Mouse (Mus musculus) testis, postnatal 10 days (tissue): ENCODE measurements around the gene Prokr1.

Source experiments
- DNase-seq: peaks from one replicate; pipeline ENCODE4 v3.0.0; 2021; ENCODE audit warnings: low spot score

The Prokr1 gene

DNA sequence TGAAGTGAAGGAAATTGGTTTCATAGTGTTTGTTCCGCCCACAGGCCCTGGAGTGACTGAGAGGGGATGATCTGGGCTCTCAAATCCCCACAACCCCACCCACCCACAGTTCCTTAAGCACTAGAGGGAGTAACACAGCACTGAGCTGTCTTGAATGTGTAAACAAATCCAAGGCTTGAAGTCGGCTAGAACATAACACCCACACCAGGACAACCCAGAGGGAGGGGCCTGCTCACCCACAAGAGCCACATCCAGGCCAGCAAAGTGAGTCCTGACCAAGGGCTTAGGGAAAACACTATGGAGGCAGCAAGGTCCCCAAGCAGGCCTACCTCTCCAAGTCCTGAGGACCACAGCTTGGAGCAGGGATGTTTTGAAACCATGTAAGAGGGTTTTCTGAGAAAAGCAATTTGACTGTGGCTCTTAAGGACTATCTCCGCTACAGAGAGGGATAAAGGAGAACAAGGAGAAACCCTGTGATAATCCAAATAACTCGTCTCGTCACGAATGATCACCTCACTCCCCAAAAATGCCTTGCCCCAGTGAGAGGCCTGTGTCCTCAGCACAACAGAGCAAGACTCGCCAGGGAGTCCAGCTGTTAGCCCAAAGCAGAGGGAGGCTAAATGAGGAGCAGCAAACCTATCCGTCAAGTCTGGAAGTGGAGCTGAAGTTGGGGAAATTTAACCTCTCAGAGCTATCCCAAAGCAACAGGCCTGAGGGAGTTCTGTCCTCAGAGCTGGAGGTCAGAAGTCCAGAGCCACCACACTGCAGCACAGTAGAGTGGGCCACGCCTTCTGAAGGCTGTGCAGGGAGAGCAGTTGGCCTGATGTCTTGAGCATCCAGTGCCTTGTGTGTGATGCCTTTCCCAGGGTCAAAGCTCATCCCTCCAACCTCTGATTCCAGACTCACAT is 22.6 kb downstream of the Prokr1 start:
- no peak for DNase-seq

DNA sequence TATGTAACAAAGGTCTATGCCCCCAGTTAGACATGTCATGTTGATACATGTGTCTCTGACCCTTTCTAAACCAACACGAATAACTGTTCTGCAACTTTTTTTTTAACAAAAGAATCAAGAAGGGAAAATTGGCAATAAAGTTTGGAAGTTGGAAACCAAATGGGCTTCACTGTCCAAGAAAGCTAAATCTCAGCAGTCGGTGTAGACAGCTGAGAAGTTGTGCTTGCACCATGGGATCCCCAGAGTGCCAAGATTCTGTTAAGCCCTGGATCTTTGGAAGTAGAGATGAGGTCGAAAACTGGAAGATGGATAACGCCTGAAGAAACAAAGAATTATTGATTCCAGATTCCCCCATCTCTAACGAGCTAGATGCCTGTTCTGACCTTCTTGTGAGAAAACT is 25.4 kb downstream of the Prokr1 start:
- no peak for DNase-seq

DNA sequence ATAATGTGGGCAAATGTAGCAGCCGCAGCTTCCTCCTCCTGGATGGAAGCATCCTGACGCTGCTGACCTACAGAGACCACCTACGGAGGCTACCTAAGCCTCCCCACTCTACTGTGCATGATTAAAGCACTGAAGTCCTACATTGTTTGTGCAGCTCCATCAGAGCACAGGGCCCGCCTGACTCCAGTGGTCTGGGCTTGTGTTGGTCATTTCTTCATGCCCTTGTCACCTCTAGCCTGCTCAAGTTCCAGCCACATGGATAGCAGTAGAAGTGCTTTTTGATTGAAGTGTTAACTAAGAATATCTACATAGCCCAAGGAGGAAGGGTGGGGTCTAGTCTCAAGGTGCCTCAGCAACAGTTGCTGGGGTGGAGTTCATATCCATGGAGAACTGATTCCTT is 26.2 kb downstream of the Prokr1 start:
- DNase-seq = no peak

DNA sequence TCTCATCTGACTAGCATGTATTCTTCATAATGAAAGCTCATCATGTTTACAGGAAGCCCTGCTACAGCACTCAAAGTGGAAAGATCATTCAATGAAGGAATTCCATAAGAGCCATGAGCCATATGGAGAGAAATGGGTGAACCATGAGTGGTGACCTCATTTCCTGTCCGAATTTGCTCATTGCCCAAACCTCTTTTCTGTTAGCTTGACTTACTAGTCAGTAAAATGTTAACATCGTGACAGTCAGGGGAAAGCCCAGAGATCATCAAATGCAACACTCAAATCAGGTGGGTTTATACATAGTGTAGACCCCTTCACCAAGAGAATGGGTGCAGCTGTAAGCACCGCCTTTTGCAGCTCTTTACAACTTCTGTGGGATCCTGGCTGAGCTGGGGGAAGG is 36.8 kb downstream of the Prokr1 start:
- DNase-seq = no peak

DNA sequence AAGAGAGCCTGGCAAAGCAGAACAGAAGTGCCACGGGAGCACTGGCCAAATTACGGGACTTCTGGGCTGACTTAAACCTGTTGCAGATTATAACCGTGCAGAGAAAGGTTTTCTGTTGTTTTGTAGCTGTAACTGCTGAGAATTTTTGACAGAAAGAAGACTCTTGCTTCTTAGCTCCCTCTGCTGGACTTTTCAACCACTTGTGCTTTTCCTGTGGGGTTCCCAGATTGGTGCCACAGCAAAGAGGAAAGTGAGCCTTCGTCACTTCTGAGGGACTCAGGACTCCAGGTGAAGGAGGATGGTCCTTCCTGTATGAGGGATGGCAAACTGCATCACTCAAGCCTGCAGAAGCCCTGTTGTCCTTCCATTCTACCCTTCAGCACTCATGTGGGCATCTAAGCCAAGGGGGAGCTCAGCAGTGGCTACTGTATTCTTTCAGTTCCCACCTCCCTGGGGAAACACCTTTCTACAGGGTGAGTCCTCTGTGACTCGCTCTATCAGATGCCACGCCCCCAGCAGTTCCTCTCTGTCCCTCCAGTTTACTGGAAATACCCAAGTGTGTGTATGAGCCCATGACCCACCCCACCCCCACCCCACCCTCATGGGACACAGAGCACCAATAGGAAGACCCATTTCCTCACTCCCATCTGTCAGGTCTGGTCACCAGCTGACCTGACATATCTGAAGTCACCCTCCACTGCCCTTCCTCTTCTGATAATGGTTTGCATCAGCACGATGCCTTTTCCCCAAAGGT is 38.3 kb downstream of the Prokr1 start:
- DNase-seq = no peak

DNA sequence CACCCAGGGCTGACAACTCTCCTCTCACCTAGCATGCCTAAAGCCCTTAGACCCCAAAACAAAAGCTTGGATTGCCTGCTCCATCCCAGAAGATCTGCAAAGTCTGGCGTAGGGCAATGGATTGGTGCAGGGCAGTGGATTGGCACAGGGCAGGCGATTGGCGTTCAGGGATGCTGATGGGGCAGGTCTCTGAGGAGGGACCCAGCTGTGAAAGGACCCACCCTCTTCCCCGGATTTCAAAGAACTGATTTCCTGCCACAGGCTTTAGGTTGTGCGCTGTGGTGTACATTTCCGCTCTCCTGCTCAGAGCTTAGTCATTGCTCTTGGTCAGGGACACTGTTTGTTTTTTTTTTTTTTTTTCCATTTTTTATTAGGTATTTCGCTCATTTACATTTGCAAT is 42.7 kb downstream of the Prokr1 start:
- no peak for DNase-seq

DNA sequence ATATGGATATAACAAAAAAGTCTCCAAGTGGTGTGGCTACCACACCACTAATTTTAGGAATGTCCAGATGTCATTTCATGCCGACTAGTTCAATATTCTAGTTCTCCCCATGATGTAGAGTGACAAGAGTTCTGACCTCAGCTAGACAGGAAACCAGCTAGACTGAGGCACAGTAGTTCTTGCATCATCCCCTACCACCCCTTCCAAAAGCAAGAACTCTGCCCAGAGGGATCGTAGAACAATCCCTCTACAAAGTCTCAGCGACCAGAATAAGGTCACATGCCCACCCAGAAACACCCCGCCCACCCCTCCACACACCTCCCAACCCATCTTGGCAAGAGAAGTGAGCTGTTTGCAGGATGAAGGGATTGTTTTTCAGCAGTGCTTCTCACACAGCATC is 43.1 kb downstream of the Prokr1 start:
- DNase-seq = no peak

DNA sequence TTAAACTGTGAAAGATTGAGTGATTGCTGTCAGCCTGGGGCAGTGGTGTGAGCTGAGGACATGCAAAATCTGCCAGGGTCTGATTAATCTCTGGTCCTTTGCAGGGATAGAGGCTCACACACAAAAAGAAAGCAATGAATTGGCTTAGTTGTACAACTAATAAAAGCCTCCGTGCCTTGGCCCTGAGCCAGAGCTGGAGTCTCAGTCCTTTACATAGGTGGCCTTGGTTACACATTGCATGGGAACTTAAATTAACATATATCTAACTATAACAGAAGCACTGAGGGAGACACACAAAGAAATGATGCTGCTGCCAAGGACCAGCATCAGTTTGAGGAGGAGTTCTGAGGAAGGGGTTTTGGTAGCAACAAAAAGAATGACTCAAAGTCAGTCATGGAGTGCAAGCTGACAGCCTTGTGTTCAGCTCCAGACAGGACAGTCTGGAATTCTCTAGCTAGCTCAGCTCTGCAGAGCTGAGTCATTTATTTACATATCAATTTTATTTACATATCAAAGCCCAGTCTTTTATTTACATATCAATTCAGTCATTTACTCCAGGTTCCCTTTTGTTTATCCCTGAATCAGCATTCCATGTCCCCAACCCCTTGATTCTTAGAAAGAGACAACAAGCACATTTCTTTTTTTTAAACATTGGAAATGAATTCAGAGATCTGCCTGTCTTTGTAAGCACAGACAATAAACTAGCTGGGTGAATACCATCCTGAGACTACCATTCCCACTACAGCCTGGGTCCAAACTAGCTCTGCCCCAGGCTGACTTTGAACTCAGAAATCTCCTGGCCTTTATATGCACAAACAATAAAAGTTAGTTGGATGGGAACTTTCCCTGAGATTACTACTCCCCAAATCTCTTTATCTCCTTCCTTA is 45.0 kb downstream of the Prokr1 start:
- DNase-seq = no peak

DNA sequence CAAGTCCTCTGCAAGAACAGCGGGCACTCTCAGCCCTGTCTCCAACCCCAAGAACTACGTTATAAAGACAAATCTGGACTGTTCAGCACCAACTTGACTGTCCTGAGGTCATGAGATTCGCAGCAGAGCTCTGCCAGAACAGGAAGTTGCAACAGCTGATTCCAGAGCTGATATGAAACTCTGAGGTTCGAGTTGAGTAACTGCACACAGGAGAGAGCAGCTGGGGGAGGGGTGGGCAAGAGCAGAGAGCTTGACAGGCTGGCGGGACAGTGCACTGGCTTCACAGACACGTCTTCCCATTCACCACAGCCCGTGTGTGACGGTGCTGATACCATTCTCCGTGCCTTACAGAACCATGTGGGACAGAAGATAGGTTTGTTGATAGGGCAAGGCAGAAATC is 48.5 kb downstream of the Prokr1 start:
- DNase-seq = no peak

DNA sequence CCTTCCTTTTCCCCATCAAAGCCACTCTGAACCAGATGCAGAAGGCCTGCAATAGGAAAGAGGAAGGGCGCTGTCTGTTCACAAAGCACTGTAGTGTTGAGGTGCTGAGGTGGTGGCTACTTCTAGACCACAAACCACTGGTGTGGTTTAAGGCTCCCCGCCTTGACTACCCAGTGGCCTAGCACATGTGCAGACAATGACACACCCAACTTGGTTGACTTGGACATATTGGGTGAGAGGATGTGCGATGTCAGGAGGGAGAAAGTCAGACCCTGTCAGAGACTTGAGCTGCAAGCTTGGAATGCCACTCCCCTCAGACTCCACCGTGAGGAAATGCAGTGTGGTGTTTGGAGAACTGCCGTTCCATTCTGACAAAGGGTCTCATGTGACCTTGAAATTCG is 49.4 kb downstream of the Prokr1 start:
- DNase-seq = no peak

DNA sequence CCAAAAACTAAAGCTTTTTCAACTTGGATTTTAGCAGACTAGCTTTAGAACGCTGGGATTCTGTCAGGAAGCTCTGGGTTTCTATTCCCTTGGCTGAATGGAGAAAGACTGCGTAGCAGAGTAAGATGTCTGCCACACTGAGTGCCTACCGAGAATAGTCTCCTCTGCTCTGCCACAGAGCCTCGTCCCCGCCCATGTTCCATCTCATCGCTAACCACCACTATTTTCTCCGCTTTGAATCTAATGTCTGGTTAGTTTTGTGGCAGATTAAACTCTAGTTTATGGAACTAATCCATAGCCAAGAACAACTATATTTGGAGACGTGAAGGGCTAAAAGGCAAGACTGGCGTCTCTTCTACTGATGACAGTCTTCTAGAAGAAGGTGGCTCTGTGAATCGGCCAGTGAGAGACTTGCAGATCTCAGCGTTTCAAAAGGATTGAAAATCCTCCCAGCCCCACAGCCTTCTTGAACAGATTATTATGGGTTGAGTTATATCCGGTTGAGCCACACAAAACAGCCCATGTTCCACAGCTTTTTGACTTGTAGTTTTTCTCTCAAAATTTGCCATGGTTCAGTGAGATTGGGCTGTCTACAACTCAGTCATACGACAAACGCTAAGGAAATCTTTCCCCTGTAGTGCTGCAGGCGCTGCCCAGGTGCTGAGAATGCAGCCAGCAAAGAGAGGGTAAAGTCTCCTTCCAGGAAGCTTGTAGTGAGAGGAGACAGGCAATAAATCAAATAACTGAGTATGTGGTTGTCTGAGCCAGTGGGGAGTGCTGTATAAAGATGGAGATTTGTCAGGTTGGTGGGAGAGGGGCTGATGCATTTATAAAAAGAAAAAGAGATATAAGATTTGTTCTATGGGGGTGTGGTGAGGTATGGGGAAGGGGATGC is 51.9 kb downstream of the Prokr1 start:
- no peak for DNase-seq

DNA sequence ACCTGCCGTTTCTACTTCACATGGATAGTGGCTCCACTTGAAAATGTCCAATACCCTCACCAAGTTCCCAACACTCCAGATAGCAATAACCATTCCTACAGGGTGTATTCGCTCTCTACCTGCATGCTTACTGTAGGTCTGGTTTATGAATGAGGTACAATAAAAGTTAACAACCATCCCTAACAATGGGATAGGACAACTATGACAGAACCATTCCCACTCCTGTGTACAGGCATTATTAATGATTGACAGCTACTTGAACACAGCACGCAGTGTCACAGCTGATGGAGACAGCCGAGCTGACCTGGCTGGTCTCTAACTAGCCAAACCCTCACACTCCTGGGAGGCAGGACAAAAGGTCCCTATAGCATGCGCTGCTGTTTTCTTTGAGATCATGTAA is 52.9 kb downstream of the Prokr1 start:
- no peak for DNase-seq

DNA sequence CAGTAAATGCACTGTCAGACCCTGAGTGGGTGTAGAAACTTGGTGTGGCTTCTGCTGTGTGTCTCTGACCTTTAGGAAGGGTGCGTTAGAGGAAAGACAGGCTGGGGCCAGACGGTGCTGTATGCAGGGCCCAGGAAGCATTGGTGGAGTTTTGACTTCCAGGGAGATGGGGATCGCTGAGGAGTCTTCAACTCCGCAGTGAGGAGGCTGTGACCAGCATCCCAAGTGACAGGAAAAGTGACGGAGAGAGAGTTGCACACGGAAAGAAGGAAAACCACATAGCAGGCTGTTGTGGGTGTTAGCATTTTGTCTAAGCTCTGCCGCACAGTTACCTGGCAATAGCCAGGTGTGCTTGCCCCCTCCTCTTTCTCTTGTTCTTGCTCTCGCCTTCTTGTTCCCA is 54.3 kb downstream of the Prokr1 start:
- no peak for DNase-seq

DNA sequence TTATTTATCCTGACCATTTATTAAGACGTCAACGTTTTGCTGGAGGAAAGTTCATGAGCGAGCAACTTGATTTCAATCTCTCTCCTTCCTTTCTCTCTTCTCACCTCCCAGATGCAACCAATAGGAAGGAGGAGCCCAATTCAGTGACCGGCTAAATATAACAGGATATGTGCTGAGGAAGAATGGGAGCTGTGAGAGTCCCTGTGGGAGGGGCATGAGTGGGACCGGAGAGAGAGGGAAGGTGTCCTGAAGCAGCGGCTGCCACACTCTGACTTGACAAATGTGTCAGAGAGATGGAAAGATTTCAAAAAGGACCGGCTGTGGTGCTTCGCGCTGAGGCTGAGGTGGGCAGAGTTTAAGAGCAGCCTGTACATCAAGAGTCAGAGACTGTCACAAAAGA is 54.9 kb downstream of the Prokr1 start:
- no peak for DNase-seq

DNA sequence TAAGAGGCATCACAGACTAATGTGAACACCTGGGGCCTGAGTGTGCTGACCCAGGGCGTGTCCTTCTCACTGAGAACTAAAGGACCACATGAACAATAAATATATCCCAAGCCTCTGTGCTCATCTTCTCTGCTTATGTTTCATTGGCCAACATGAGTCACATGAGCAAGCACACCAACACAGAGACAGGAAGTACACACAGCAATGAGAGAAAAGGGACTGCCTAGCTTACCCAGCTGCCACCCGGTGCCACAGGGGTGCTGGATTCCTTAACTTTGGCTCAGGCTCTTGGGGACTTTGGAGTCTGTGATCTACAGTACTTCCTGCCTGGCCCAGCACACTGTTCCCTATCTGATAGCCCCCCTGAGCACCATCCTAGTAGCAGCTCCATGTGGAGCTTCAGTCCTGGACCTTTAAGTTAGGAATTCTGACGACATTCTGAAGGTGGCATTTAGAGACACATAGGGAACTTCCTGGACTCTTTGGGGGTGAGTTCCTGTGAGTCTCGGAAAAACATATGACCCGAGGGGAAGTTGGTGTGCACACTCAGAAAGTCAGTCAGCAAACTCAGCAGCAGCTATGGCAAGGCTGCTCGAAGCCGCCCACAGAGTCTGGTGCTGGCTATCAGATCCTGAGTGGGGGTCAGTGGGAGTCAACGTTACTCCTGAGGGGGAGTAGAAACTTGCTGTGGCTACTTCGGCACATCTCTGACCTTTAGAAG is 55.5 kb downstream of the Prokr1 start:
- DNase-seq = no peak

DNA sequence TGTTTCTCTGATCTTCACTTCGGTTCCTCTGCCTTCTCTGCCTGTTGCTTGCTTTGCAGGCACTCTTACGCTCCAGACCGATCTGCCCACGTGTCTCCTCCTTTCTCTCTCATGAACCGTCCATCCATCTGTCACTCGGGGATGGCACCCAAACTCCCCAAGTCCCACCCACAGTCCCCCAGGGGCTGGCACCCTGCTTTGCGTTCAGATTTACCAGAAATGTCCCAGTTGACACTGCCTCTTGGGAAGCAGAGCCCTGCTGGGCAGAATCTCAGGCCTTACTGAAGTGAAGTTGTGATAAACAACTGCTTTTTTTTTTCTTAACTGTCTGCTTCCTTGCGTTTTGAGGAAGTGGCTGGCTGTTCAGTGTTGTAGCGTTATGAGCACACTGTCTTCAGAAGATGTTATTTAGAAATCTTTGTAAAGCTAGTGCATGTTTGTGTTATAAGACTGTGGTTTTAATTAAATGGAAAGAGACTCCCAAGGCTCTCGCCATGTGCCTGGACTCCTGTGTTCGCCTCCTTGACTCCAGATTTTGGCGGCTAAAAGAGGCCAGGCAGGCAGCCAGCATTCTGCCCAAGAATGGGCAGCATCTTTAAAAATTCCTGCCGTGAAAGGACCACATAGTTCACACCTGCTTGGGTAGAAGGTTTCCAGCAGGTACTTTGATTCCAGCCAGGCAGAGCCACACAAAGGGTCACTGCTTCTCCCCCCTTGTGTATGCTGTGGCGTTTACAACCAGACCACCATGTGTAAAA is 57.4 kb downstream of the Prokr1 start, which contains the start of gene Arhgap25:
Gene Arhgap25, minus strand, starts transcription at position 307 of the 758 bp plus-strand sequence.
- DNase-seq = no peak

DNA sequence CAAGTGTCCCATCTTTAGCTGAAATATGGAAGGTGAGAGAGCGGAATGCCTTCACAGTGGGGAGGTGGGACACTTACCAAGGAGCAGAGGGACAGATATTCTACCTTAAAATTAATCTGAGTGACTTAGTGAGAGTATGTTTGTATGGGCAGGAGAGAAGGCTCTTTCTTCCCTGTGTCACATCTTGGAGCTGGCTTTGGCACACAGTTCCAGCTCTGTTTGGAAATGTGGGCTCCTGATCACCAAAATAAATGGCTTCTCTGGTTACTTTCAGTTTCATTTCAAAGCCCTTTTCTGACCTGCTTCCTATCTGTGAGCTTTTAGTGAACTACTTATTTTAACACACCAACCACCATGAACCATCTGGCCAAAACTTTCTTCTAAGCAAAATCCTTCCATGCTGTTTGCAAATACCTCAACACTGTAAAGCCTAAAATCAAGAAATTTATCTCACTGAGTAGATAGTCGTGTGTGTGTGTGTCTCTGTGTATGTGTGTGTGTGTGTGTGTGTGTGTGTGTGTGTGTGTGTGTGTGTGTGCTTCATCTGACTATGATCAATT is 59.0 kb downstream of the Prokr1 start:
- no peak for DNase-seq

DNA sequence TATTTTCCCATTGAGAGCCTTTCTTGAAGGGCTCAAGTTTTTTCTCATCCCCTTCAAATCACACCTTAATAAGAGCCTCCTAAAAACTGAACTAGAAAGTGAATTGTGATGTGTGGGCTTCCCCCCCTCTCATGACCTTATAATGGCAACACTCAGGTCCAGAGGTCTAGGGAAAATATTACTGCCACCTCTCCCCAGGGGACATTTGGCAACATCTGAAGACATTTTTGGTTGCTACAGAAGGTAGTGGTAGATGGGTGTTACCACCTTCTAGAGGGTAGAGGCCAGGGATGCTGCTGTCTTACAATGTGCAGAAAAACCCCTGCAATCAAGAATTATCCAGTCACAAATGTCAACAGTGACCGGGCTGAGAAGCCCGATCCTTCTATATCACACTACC is 60.2 kb downstream of the Prokr1 start:
- no peak for DNase-seq
